ENCODE assay signal across 35 mouse cellular contexts in the genomic region with DNA sequence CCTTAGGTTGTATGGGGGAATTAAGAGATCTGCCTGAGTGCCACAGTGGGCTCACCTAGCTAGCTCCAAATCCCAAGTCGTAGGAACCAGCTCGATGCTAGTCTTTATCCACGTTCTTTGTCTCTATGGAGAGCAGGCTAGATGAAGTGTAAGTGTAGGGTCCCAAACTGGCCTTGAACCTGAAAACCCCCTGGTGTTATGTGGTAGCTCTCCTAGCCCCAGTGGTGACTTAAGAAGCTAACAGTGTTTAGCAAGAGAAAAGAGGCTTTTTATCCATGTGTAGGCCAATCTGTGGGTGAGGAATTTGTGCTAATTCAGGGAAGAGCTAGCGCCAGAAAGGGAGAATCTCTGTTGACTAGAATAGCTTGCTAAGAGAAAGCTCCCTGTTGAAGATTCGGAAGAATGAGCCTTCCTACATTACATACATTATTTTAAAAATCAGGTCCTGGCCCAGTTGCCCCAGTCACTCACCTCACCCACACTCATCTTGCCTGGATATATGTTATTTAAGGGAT. TPM values are rescaled to one million over a fixed set of nuclear protein-coding genes. Genes with fewer than 3 reads are reported as not detected.
"Had no signal": no experiment of that assay in that cellular context is flagged by ENCODE, and none has a peak within 500 bp of the region (broad histone marks: within the 10 kb centered on the region; RNA-seq: fewer than 3 reads in every experiment).

No protein-coding gene starts in this region.

- DNase-seq: gastrocnemius, postnatal 14 days; heart, adult 2 months; heart, postnatal 10 days; heart, postnatal 4 days; kidney, adult 18-20 months; kidney, adult 8-10 months; kidney, postnatal 10 days; kidney, postnatal 25 days; kidney, postnatal 4 days; liver; liver, embryonic 13.5 days had no signal

- H3K9me3 ChIP-seq: heart, embryonic 12.5 days; hindbrain, embryonic 10.5 days; hindbrain, embryonic 12.5 days; intestine, embryonic 15.5 days; limb, embryonic 10.5 days; limb, embryonic 12.5 days; liver, embryonic 13.5 days; liver, embryonic 15.5 days had no signal

- H3K27ac ChIP-seq: heart, adult 2 months; hindbrain, embryonic 10.5 days; hindbrain, embryonic 12.5 days; hindbrain, embryonic 14.5 days; intestine, embryonic 15.5 days; layer of hippocampus, adult 2 months; left cerebral cortex, adult 2 months; limb, embryonic 10.5 days; limb, embryonic 12.5 days; liver, embryonic 13.5 days; liver, embryonic 15.5 days had no signal

- H3K27me3 ChIP-seq: heart, embryonic 12.5 days; hindbrain, embryonic 12.5 days; intestine, embryonic 15.5 days; limb, embryonic 12.5 days; liver, embryonic 13.5 days; liver, embryonic 15.5 days had no signal

- H3K4me3 ChIP-seq: heart, adult 2 months; heart, embryonic 12.5 days; hindbrain, embryonic 10.5 days; hindbrain, embryonic 12.5 days; intestine, embryonic 15.5 days; layer of hippocampus, adult 2 months; left cerebral cortex, adult 2 months; limb, embryonic 10.5 days; limb, embryonic 12.5 days; liver, embryonic 13.5 days; liver, embryonic 15.5 days had no signal

- H3K36me3 ChIP-seq: heart, embryonic 12.5 days; hindbrain, embryonic 10.5 days; hindbrain, embryonic 12.5 days; intestine, embryonic 15.5 days; limb, embryonic 10.5 days; limb, embryonic 12.5 days; liver, embryonic 13.5 days; liver, embryonic 15.5 days had no signal

- H3K4me1 ChIP-seq: hindbrain, embryonic 10.5 days; hindbrain, embryonic 12.5 days; intestine, embryonic 15.5 days; limb, embryonic 10.5 days; limb, embryonic 12.5 days; liver, embryonic 13.5 days; liver, embryonic 15.5 days had no signal

RNA-seq across cellular contexts. Expression of a gene that starts 35.8 kb away (rescaled TPM):
- total RNA-seq: gastrocnemius, adult 18-20 months; gastrocnemius, adult 8-10 months; gastrocnemius, postnatal 14 days; gastrocnemius, postnatal 4 days; granulocyte monocyte progenitor cell, adult 5-6 weeks; heart, adult 2 months; heart, postnatal 10 days; heart, postnatal 25 days; heart, postnatal 4 days; layer of hippocampus, adult 2 months; layer of hippocampus, postnatal 25 days; left cerebral cortex, adult 2 months; left cerebral cortex, postnatal 14 days; left cerebral cortex, postnatal 36 days had no signal
- polyA plus RNA-seq: heart, adult 2 months; heart, embryonic 12.5 days; heart, embryonic 14.5 days; heart, embryonic 16.5 days; hindbrain, embryonic 12.5 days; hindbrain, embryonic 14.5 days; inflammation-experienced regulatory T-cells, adult 6 months; intestine, embryonic 15.5 days; intestine, postnatal 0 days; limb, embryonic 10.5 days; limb, embryonic 12.5 days; limb, embryonic 14.5 days; liver, embryonic 11.5 days had no signal
